Mouse (Mus musculus) ovary, adult 18-20 months (tissue): ENCODE data around the gene Lmtk2.

Experiments used
- DNase-seq: peaks from one replicate; pipeline ENCODE4 v3.0.0; 2022; ENCODE audit warnings: low spot score, mixed read lengths

Gene Lmtk2

DNA sequence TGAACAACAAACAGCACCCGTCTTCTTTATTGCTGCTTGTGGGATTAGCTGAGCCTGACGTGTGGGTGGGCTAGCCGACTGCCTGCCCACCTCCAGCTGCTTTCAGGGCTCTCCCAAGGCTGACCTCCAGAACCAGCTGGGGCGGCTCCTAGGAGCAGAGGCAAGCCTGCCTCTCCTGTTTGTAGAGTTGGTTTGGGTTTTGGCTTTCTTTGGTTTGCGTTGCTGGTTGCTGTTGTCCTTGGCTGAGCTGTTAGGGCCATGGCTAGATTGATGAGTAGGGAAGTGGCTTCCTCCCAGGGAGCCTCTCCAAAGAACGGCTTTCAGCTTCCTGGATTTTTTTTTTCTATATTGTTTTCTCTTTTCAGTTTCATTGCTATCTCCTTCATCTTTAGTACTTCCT lies 78.0 kb downstream of the Lmtk2 start:
- DNase-seq, result no peak

DNA sequence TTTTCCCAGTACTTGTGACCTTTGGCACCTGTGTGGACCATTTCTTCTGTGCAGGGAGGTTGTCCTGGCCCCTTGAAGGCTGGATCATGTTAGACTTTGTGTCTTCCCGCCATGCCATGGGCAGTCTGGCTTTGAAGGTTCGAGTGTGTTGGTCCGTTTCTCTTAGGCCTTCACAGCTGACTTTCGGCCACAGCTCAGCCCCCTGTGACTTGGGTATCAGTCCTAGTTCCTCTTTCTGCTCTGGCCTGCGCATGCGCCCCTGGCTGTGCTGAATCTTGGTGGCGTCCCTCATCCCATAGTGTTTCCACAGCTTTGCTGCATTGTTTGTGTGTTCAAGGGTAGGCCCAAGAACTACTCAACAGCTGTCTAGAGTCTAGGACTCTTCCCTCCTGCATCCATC lies 81.0 kb downstream of the Lmtk2 start:
- no peak for DNase-seq

DNA sequence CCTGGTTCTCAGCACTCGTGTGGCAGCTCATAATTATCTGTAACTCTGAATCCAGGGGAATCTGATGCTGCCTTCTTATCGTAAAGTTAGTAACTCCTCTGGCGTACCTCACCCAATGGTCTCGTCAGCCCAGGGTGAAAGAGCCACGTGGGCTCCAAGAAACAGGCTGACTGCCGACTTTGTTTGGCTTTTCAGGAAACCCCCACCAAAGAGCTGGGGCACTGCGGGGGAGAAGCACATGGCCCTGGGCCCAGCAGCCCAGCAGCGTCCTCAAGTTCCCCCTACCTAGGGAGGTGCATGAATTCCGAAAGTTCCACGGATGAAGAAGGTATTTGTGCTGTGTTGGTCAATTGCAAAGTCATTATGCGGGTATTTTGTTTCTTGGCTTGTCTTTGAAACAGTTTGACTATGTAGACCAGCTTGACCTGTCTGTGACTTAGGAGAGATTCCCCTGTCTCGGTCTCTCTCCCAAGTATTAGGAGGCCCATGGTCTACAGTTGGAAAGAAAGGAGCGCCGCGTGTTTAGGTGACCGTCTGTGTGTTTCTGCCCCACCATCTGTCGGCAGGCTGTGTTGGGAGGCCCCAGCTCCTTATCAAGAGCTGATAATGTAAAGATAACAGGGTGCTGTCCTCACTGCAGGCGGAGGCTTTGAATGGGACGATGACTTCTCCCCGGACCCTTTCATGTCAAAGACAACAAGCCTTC lies 82.5 kb downstream of the Lmtk2 start:
- no peak for DNase-seq

GRCm38 (mm10) chr5:144183248-144183559 lies 83.0 kb downstream of the Lmtk2 start:
- no peak for DNase-seq

DNA sequence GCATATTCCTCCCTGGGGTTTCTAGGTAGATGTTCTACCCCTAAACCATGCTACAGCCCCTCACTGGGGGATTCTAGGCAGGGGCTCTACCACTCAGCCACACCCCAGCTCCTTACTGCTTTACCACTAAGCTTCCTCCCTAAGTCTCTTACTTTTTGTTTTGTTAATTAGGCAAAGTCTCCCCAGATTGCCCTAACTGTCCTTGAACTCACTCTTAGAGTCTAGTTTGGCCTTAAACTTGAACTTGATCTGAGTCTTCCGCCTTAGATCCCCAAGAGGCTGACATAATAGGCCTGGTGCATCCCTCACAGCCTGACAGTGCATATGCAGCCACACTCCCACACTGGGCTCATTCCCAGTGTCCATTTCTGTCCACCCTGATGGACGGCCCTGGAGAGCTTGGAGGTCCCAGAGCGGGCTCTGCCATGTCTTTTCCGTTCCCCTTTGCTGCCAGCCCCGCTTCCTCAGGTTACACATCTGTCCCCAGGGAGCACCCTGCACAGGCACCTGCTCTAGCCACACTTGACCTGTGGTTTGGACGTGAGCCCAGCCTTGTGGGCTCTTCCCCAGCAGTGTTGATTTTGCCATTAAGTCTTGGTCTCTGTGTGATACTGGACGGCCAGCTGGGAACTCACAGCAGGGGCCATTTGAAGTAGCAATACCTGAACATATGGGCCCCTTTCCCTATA lies 83.6 kb downstream of the Lmtk2 start:
- DNase-seq, result no peak

DNA sequence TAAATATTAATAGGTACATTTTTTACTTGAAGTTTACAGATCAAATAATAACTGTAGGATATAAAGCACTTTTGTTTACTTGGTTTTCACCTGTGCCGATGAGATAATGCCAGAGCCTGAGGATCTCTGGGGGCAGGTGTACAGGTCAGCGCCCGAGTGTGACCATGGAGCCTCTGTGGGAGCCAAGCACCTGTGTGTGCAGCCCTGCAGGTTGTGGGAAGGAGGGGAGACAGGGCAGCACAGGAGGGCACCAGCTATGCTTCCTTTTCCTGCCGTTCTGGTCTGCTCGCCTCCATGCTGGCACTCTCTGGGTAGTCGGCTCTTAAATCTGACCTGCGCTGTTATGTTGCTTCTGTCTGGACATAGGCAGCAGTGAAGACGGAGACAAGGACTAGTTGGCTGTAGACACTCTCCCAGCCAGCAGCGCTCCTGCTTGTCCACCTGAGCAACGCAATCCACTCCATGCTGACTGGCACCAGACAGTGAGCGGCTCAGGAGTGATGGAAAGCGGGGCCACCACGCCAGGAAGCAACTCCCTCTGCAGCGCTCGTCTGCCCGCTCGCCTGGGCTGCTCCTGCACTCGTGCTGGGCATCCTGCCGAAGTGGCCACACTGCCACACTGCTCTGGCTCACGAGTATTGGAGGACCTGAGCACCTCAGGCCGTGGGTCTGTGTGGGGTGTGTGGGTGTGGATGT lies 84.3 kb downstream of the Lmtk2 start:
- no peak for DNase-seq

GRCm38 (mm10) chr5:144188422-144188821 lies 88.2 kb downstream of the Lmtk2 start:
- no peak for DNase-seq

GRCm38 (mm10) chr5:144189327-144189726 lies 89.1 kb downstream of the Lmtk2 start:
- no peak for DNase-seq

DNA sequence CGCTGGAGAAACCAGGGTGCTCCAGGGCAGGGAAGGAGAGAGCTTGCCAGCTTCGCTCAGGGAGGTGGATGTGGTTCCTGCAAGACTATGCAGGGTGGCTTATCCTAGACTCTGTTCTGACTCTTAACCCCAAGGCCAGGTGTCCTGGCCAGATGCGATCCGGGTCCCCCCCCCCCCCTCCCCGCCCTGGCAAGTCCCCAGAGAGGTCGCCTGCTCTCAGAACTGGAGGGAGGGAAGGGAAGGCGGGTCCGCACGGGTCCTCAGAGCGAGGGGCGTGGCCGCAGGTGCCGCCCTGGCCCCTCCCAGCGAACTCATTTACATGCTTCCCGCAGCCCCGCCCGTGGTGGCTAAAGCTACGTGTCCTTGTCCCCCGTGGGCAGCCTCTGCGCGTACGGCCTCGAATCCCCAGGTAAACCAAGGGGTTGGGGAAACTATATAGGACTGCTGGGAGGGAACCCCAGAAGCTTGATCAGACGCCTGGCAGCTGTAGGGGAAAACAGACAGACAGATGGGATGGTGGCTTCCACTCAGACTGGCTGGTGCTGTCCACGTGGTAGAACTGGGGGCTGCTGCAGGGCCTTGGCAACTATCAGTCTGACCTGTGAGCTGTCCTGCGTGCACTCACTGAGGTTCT lies 89.8 kb downstream of the Lmtk2 start, which contains the start of gene Bhlha15:
Bhlha15 (plus strand) TSS at position 337 of the 634 bp plus-strand sequence.
- peak; percentile 55 for DNase-seq

- no peak for DNase-seq
Observed at GRCm38 (mm10) chr5:144191026-144191425, 90.8 kb downstream of the Lmtk2 start.

DNA sequence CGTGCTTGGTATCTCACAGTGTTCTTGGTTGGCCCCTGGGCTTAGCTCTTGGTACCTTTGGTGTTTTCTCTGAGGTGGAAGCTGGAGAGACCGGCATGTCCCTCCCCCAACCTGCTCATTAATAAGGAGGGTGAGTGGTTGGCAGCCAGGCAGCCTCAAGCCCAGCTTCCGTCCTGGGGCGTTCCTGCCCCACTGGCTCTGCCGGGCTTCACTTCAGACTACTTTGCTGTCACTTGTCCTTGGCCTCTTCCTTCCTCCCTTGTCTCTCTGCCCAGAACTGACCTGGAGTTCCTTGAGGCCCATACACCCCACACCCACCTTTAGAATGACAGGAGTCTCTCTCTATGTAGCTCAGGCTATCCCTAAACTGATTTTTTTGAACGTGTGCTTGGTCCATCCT lies 92.4 kb downstream of the Lmtk2 start:
- no peak for DNase-seq

GRCm38 (mm10) chr5:144194416-144194815 lies 94.2 kb downstream of the Lmtk2 start:
- no peak for DNase-seq

DNA sequence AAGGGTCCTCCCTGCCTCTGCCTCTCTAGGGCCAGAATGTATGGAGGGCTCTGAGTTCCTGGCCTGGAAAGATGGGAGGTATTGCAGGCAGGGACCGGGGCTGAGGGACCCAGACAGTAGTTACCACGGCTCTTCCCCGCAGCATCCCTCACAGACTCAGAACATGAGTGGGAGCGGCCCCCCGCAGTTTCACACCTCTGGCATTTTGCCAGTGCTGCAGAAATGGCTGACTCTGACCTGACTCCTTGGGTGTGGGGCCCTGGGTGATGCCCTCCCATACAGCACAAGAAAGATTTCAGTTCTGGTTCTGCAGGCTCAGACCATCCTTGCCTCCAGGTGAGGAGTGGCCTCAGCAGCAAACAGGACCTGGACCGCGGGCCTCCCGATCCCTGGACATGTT lies 95.3 kb downstream of the Lmtk2 start:
- DNase-seq, result no peak

GRCm38 (mm10) chr5:144200616-144201015 lies 100.4 kb downstream of the Lmtk2 start:
- DNase-seq, result no peak

DNA sequence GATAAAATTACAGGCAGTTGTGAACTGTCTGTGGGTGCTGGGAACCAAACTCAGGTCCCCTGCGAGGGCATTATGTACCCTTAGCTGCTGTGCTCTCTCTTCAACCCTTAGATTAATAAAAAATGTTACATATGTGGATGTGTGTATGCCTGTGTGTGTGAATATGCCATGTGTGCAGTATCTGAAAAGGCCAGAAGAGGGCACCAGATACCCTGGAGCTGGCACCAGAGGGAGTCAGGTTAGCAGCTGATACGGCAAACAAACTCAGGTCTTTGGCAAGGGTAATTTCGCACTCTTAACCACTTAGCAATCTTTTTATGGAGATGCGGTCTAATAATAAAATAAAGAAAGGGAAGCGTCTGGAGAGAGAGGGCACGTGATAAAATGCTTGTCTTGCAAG lies 102.2 kb downstream of the Lmtk2 start:
- no peak for DNase-seq

- DNase-seq, result no peak
Observed at GRCm38 (mm10) chr5:144203398-144203959, 103.2 kb downstream of the Lmtk2 start.

GRCm38 (mm10) chr5:144204303-144204702 lies 104.1 kb downstream of the Lmtk2 start:
- no peak for DNase-seq

- DNase-seq, result no peak
Observed at GRCm38 (mm10) chr5:144204911-144205310, 104.7 kb downstream of the Lmtk2 start.

DNA sequence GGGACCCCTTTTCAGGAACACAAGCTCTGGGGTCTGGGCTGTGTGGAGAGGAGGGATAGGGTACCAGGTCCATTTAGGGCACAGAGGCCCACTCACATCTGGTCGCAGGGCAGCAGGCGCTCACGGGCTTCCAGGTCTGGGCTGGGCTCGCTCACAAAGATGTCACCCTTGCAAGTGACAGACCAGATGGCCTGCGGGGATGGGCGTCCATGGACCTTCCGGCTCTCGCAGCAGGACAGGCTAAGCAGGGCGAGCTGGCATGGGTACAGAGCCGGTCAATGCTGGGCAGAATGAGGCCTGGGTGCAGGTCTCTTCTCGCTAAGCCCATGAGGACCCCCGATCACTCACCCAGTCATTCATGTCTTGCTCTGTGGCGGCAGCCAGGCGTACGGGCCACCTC lies 105.8 kb downstream of the Lmtk2 start:
- DNase-seq, result no peak

DNA sequence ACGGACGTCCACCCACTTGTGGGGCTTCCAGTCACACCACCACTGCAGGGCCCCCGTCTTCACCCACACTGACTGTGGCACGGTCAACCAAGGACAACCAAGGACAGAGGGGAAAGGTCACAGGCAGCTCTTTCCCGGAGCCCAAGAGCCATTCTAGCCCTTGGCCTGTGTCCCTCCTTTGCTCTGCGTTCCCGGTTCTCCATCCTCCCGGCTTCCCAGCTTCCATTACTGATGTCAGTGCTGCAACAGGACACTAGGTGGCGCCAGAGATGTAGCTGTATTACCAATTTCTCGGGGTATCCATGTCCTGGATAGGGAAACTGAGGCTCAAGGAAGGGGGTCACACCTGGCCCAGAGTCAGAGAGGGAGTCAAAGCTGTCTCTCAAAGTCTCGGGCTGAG lies 107.2 kb downstream of the Lmtk2 start:
- DNase-seq, result no peak

DNA sequence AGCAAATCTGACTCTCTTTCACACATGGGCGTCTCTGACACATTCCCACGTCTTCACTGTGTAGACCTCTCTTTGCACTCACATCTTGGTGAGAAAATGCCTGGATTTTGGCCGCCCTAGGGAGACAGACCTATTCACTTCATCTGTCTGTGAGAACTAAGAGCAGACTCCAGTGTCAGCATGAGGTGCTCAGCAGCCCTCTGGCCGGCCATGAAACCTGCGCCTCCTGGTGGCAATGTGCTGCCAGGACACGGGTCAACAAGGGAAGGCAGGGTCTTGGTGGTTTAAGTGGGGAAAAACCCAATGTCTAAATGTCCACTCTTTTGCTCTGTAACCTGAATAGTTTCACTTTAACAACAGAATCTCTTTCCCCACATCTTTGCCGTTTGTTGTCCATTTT lies 114.2 kb downstream of the Lmtk2 start:
- no peak for DNase-seq

GRCm38 (mm10) chr5:144215992-144216391 lies 115.8 kb downstream of the Lmtk2 start:
- no peak for DNase-seq

DNA sequence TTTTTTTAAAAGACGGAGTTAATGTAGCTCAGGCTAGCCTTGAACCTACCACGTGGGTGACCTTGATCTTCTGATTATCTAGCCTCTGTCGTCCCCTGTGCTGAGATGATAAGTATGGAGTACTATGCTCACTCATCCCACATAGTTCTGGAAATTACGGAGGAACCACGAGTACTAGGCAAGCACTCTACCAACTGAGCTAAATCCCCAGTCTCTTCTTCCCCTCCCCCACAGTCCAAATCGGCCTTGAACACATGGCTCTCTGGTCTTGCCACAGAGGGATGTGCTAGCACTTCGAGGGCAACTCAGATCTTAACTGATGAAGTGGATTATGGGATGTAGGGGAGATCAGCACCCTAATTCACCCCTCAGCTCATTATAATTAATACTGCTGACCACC lies 117.8 kb downstream of the Lmtk2 start:
- no peak for DNase-seq
